Mouse (Mus musculus) inflammation-experienced regulatory T-cells, adult 6 months (primary cell): ENCODE measurements around the gene Sgpl1. TPM values are rescaled to one million over a fixed set of nuclear protein-coding genes. Genes with fewer than 3 reads are reported as not detected.
A peak's percentile ranks its signal among the peaks of the same experiment; 100 is the strongest.
"Not testable (repeated sequence)": the region's sequence is repeated elsewhere in the genome, so short reads cannot be mapped to it uniquely, and the experiment has no call there.

Experiments used
- ATAC-seq: one replicate; pipeline ENCODE4 v1.8.0; 2017
- polyA plus RNA-seq, 3 experiments: library from polyadenylated mRNA; unstranded; fragments of 100-300 nt; shearing (Covaris generic); gene quantifications; one replicate each; pipeline ENCODE4 v1.2.1; 2017

Gene Sgpl1
- polyA plus RNA-seq, 3 experiments from 2014 or later: 23.1 to 28.9 (median 27.1) TPM

DNA sequence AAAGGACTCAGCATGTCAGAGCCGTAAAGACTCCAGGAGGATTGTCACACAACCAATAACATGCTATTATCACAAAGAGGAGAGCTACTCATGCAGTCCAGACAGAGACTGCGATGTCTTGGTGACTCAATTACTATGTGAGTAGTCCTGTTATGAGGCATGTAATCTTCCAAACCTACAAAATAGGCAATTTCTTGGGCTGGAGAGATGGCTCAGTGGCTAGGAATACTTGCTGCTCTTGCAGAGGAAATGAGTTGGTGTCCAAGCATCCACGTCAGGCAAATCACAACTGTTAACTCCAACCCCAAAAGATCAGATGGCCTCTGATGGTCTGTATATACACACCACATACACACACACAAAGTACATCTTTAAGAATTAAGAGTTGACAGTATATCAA is 8.1 kb upstream of the Sgpl1 start:
- no peak for ATAC-seq

DNA sequence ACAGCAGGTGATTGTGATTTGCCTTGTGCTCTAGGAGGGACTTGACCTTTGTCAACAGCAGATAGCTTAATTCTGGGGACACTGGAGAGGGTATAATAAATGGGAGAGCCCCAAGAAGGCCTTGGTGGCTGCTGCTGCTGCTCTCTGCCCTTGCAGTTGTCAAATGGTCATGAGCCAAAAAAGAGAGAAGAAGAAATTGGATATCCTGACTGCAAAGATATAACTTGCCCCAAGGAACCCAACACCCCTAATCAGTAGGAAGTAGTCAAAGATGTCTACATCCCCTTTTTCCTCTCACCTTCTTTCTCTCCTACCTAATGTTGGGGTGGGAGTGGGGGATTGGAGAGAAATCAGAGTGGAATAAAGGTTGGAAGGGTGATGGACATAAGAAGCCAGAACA is 4.6 kb upstream of the Sgpl1 start:
- no peak for ATAC-seq

DNA sequence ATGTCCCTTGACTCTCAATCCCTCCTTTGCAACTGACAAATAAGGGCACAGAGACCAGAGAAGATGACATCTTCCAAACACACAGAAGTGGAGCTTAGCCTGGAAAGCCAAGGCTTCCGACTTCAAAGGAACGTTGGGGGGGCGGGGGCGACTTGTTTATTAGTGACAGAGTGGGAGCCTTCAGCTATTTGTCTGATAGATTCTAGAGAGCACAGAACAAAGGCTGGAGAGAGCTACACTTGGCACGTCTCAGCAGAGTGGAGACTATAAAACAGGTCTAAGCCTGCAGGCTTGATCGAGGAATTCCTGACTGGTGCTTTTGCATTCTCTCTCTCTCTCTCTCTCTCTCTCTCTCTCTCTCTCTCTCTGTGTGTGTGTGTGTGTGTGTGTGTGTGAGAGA is 3.1 kb upstream of the Sgpl1 start:
- no peak for ATAC-seq

DNA sequence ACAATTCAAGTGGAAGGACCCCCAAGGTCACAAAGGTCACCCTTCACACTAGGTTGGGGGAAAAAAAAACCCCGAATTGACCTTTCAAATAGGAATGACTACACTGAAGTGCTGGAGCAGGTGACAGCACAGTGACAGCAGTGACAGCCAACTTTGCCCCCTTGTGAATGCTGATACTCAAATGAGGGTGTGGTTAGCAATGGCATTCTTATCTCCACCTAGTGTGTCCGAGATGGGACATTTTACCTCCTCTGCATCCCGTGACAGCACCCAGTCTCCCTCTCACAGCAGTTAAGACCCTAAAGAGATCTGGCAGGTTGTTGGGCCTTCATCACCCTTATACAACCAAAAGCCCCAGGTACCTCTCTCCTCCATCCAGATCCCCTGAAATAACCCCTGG is 2.0 kb upstream of the Sgpl1 start:
- ATAC-seq: no peak

DNA sequence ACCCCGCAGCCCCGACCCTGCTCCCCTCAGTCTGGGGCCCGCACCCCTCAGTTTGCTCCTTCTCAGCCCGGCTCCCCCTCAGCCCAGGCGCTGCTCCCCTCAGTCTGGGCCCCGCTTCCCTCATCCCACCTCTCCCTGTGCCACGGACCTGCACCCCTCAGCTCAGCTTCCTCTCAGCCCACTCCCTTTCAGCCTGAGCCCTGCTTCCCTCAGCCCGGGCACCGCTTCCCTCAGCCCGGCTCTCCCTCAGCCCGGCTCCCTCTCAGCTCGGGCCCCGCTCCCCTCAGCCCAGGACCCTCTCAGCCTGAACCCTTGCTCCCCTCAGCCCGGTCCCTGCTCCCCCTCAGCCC is 721 bp downstream of the Sgpl1 start:
- ATAC-seq: peak; percentile 10

DNA sequence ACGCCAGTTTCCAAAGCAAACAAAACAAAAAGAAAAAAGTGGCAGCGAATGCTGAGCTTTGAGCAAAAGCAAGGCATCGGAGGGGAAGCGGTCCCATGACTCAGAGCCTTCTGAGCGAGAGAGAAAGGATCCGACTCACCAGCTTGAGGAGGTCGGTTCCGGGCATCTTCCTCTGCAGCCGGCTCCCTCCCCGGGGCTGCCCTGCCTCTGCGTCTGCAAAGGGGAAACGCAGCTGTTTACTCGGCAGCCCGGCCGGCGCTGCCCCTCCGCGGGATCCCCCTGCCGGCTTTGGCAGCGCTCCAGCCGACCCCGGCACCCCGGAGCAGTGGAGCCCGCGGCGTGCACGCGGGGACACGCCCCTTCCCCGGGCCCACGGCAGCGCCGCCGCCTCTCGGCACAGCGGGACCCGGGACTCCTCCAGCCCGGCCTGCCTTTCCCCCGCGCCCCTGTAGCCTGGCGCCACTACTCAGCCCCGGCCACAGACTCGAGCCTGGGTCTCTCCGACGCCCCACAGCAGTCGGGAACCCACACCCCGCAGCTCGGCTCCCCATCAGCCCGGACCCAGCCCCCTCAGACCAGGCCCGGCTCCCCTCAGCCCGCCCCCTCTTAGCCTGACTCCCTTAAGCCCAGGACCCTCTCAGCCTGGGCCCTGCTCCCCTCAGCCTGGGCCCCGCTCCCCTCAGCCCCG is 1.2 kb downstream of the Sgpl1 start:
- ATAC-seq: peak; percentile 53

DNA sequence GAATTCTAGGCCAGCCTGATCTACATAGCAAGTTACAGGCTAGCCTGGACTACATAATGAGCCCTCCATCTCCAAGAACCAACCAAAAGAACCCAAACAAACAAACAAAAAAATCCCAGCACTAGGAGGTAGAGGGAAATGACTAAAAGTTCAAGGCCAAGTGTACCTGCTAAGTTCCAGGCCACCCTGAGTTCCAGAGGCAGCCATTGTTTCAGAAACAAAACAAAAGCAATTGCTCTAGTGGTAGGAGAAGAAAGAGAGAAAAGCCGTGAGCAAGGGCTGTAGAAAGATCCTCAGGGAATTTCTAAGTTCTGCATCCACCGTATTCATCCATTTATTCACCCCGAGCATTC is 1.8 kb downstream of the Sgpl1 start:
- ATAC-seq: no peak

DNA sequence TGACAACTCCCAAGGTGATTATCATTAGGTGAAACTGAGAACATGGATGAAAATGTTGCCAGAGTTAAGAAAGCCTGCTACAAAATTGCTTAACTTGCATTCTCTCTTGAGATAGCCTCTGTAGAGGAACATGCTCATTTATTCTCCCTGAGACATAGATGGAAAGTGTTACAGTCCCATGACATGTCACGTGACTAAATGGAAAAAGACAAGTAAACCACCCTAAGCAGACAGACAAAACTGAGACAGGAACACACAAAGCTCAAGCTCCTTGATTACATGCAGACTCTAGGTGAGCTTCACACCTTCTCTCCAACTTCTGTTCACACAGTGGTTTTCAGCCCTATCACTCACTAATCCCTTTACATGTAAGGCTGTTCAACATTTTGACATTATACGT is 4.2 kb downstream of the Sgpl1 start:
- ATAC-seq: no peak

DNA sequence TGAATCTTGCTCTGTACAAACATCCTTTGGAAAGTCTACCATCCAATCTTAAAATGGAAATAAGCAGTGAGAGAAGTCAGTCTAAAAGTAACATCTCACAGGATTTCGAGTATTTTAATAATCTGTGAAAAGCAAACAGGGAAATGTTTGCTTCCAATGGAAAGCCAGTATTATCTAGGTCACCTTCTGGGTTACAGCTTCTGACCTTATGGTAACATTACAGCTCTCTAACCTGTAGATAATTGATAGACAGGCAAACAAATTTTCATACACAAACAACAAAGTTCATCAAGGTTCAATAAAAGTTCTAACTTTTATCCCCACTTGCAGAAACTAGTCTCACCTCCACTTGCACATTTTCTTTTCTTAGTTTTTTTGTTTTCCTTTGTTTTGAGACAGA is 9.9 kb downstream of the Sgpl1 start:
- no peak for ATAC-seq

DNA sequence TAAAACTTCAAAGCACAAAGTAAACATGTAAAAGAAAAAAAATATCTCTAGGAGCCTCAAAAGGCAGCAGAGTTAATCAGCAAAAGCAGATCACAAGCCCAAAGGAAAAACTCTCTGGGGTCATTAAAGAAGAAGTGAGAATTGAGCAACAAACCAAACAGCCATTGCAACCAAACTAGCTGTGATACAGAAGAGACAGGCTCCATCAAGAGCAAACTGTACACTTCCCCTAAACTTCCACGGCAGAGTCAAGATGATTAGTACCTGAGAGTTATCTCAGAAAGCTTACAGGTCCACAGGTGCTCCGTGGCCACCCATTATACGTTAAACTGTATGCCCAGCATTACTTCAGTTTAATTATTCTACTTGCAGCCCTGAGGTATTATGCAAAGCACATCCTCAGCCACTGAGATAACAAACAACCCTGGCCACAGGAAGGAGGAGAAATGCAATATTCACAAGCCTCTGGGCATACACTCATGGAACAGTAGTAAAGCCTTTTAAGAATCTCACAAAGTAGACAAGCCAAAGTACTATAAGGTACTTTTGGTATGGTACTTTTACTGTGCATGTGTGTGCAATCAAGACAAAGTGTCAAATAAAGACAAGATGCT is 12.2 kb downstream of the Sgpl1 start:
- ATAC-seq: no peak

DNA sequence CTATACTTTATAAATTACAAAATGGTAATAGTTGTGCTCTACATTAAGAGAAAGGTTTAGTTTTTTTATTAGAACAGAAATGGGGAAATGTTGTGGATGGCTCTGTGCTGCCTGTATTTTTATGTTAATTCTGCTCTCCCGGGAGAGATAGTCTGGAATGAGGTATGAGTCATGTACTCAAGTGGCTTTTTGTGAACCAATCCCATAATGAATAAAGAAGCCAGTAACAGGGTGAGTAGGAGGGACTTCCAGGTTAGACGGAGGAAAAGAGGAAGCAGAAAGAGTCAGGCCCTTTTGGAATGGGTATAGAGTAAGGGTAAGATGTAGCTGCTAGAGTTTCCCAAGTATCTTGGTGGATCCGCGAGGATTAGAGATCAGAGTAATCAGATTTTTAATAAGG is 13.5 kb downstream of the Sgpl1 start:
- ATAC-seq: no peak

DNA sequence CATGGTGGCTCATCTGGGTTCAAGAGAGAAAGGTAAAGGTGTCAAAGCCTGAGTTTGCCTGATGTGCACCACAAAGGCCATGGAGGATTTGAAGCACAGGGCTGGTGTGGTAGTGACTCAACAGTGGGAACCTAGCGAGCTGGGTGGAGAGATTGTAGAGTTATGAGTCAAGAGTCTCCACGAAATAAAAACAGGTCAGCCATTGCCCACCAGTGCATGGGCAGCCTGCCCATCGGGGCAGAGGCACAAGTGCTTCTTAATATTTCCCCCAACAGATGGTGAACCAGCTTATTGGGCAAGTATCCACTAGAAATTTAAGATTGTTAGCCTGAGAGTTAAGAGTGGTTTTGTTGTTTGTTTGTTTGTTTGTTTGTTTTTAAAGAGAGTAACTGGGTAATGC is 16.5 kb downstream of the Sgpl1 start:
- no peak for ATAC-seq

DNA sequence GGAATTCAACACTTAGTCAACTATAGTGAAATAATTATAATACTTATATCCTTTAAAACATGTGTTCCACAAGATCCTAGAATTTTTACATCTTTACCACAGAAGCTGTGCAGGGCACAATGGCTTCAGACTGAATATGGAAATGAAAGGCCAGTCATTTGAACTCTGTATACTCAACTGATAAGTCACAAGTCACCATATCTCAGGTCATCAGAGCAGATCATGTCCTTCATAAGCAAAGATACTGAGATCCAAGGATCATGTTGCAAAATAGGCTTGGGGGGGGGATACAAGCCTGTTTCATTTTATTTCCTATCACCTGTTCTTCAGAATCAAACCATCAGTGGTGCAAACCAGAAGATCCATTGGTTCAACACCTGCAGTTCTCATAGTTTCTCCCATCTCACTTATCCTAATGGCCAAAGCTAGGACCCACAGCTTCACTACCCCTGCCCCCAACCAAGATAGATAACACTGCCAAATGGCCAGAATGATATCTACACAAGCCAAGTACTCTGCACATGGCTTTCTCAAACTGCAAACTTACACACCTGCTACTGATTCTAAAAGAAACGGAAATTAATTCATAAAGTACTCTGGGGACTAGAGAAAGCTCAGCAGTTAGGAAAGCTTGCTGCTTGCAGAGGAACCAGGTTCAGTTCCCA is 18.7 kb downstream of the Sgpl1 start:
- ATAC-seq: no peak

DNA sequence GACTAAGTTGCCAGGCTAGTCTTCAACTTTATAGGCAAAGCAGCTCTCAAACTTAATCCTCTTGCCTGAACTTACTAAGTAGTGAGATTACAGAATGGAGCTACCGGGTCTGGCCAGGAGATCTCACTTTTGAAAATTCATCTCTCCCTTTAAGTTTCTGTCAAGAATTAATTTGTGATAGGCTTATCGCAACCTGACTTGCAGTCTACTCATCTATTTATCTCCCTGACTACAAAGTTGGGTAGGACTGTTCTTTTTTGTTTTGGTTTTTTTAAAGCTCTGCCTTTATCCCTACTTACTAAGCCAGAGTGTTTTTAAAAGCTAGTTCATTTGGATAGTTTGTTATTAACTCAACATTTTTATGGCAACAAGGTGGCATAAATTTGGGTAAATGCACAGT is 23.0 kb downstream of the Sgpl1 start:
- no peak for ATAC-seq

DNA sequence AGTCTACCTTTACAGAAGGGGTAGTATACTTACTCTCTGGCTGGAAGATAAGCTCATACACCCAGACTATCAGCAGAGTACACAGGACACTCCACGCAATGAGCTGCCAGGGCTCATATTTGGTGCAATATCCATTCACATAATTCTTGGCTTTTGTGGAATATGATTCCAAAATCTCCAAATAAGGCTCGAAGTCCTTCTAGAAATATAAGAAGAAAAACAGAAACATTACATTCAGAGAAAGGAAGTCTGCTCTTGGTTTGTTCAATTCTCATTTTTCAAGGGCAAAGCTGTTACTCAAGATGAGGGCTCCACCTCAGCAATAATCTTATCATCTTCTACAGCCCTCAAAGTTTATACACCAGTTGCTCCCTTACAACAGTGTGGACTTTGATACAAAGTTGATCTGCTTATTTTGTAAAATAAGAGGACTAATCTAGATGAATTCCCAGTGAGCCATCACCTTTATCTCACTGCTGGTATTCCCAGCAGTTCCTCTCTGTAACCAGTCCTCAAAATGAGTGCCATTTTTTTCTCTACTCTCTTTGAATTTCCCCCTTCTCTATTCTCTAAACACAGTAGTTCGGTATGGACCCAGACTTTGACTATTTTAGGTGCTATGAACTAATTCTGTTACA is 24.1 kb downstream of the Sgpl1 start:
- ATAC-seq: no peak

DNA sequence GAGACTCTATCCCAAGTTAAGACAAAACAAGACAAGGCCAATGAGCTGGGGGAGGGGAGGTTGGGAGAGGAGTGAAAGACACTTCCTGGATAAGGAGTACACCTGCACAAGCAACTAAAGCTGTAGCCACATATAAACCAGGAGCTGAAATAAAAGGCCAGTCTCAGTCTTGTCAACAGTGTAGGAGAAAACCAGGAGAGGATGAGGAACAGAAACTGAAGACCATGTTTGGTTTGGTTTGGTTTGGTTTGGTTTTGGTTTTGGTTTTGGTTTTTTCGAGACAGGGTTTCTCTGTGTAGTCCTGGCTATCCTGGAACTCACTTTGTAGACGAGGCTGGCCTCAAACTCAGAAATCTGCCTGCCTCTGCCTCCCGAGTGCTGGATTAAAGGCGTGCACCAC is 25.8 kb downstream of the Sgpl1 start:
- not testable (repeated sequence) for ATAC-seq

DNA sequence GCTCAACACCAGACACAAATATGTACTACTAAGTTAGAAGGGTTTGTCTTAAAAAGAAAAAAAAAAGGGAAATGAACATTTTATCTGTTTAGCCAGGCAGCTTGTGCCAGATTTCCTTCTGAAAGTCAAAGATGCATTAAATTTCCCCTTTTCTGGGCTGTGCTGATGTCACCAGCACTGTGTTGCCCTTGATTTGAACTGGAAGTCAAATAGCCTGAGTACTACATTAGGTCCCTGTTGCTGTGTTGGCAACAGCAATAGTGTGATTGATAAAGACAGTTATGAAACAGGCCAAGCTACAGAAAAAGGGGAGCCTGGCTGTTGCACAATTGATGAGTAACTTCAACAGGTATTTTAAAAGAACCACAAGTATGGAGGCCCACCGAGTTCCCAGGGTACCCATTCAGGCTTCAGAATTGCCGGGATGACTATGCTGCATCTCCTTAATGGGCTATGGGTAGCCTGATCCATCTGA is 33.2 kb downstream of the Sgpl1 start:
- no peak for ATAC-seq

DNA sequence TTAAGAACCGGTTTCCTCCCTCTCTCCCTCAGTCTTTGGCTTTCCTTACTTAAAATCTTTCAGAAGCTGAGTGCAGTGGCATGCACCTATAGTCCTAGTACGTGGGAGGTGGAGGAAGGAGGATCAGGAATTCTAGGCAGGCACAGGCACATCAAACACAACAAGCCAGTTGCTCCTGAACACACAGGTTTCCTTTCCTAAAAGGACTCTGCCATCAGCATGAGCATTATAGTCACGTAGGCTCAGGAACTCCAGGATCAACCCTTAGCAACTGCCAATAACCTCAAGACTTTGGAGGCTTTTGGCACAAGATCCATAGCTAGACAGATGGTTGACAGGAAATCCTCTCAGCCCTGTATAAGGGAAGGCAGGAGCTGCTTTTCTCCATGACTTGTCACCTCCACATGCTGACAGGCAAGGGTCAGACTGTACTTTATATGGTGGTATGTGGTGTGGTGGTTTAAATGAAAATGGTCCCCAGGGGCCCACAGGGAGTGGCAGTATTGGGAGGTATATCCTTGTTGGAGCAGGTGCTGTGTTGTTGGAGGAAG is 43.9 kb downstream of the Sgpl1 start:
- ATAC-seq: no peak

DNA sequence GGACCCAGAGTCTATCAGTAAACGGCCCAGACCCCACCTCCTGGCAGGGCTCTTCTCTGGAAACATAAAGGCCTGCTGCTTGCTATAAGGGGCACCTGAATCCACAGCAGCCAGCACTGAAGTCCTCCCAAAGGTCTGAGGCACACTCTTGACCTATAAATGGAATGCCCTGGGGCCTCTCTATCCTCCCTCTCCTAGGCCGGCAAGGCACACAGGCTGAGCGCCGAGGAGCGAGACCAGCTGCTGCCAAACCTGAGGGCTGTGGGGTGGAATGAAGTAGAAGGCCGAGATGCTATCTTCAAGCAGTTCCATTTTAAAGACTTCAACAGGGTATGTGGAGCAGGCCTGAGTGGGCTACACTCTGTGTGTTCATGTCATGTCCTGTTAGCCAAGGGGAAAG is 55.6 kb downstream of the Sgpl1 start:
- no peak for ATAC-seq

DNA sequence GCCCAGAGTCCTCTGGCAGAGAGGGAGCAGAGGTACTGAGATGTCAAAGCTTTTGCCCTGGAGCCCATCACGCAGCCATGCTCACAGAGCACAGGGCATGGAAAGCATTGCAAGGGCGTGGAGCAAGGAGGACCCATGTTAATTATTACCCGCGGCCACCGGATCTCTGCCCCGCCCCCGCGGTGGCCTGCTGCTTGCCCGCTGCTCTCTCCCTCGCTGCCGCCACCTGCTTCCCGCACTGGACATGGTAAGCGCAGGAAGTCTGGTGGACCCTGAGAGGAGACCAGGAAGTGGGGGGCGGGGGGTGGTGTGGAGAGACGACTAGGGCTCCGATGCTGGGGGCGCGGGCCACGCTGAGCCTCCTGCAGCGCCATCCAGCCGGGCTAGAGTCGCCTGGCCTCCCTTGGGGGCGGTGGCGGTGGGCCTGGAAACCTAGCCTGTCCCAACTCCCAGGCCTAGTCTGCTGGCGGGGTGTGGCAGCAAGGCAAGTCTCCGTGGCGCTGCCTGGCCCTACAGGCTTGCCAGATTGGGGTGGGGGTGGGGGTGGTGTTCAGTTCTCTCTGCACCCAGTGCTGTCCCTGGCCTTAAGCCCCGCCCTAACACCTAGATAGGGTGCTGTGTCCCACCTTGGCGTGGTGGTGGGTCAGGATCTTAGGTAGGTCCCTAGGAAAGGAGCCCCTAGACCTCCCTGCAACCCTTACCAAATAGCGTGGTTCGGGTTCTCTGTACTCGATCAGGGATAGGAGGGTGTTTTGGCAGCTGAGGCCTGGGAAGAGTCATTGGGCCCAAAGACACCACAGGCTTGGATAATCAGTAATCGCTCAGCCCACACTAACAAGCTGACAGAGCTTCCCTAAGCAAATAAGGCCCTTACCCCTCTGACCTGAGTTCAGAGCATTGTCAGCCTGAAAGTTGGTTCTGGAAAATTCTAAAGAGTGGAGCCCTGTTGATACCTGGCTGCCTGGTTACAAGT is 58.0 kb downstream of the Sgpl1 start, which contains the start of gene Pcbd1:
Gene Pcbd1, plus strand, starts transcription at position 162 of the 973 bp plus-strand sequence.
- no peak for ATAC-seq

DNA sequence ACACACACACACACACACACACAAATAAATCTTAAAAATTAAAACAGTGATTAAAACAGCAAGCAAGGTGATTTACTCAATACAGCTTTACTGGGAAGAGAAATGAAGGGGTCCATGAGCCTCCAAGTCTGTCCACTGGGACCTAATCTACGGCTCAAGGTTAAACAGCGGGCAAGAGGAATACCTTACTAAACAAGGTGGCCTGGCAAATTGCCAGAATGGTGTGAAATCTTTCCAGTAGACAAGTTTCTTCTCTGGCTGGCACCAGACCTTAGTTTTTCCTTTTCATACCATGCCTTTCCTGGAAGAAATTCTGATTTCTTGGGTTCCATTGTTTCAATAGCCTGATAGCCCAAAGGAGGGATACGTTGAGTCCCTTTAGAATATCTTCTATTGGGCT is 59.0 kb downstream of the Sgpl1 start:
- ATAC-seq: no peak

DNA sequence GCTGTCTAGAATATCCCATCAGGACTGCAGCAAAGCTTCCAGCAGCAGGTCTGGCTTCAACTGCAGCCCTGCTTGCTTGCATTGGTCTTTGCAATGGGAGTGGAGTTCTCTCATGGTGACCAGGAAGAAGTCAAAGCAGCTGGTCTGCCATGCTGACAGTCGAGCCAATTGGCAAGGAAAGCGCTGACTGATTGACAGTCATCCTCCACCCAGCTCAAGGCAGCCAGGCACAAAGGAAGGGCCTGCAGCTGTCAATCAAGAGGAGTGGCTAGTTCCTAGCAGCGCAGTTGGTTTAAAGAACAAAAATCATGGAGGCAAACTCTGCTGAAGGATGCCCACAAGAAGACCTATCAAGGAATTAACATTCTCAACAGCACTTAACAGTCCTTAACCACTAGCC is 61.0 kb downstream of the Sgpl1 start:
- no peak for ATAC-seq
